Mouse (Mus musculus) heart, embryonic 14.5 days (tissue): Measurements from ENCODE around the gene Atr. TPM values are rescaled to one million over a fixed set of nuclear protein-coding genes. Genes with fewer than 3 reads are reported as not detected.

Experiments used
- ATAC-seq: fragments of 200-750 bp; cut with Nextera tagmentation; 2 replicates; pipeline ENCODE4 v1.8.0; 2017; ENCODE audit warnings: low read depth, moderate TSS enrichment; ENCODE audit not compliant: insufficient number of reproducible peaks, insufficient read depth, low FRiP score
- H3K27ac ChIP-seq, 2 experiments: fragments of 200-500 bp in 1 of 2; fragments of 300-500 bp in 1 of 2; sonication (generic) in 1 of 2; replicated peaks in 1 of 2; 2 replicates each; pipeline ENCODE4 v1.5.1; 2012 to 2014; ENCODE audit warnings: low read depth in 2 of 2, low read length in 2 of 2, control low read depth in 1 of 2, mild to moderate bottlenecking in 1 of 2, mixed read lengths in 1 of 2; ENCODE audit not compliant: control insufficient read depth in 1 of 2, insufficient read depth in 1 of 2
- H3K27me3 ChIP-seq: fragments of 300-500 bp; sonication (generic); 2 replicates; pipeline ENCODE4 v1.6.1; 2014; ENCODE audit warnings: mild to moderate bottlenecking, low read length, control low read depth; ENCODE audit not compliant: control insufficient read depth, insufficient read depth
- H3K36me3 ChIP-seq: fragments of 300-500 bp; sonication (generic); 2 replicates; pipeline ENCODE4 v1.6.1; 2014; ENCODE audit warnings: mild to moderate bottlenecking, control low read depth, low read length, mixed read lengths; ENCODE audit not compliant: control insufficient read depth, insufficient read depth
- H3K4me1 ChIP-seq, 2 experiments: fragments of 200-500 bp in 1 of 2; fragments of 300-500 bp in 1 of 2; sonication (generic) in 1 of 2; 2 replicates each; pipeline ENCODE4 v1.6.1; 2012 to 2014; ENCODE audit warnings: low read length in 2 of 2, control low read depth in 1 of 2, mixed read lengths in 1 of 2; ENCODE audit not compliant: control insufficient read depth in 2 of 2, insufficient read depth in 2 of 2
- H3K4me2 ChIP-seq: fragments of 300-500 bp; sonication (generic); 2 replicates; pipeline ENCODE4 v1.6.1; 2014; ENCODE audit warnings: mild to moderate bottlenecking, low read length
- H3K4me3 ChIP-seq, 2 experiments: fragments of 200-500 bp in 1 of 2; fragments of 300-500 bp in 1 of 2; sonication (generic) in 1 of 2; 2 replicates each; pipeline ENCODE4 v1.5.1; 2012 to 2014; ENCODE audit warnings: low read length in 2 of 2, mild to moderate bottlenecking in 2 of 2, control low read depth in 1 of 2, low read depth in 1 of 2, moderate library complexity in 1 of 2; ENCODE audit not compliant: control insufficient read depth in 1 of 2, insufficient read depth in 1 of 2
- H3K9ac ChIP-seq: fragments of 300-500 bp; sonication (generic); 2 replicates; pipeline ENCODE4 v1.6.1; 2014; ENCODE audit warnings: mild to moderate bottlenecking, low read length
- H3K9me3 ChIP-seq: fragments of 300-500 bp; sonication (generic); 2 replicates; pipeline ENCODE4 v1.6.1; 2016; ENCODE audit warnings: low read length, control low read depth; ENCODE audit not compliant: control insufficient read depth
- WGBS: fragments of 180-500 bp; shearing (Covaris S2); extraction: QIAGEN DNeasy Blood & Tissue Kit; methylation state at CpG from one replicate; pipeline ENCODE4 v1.1.7; 2014; 5-methylcytosine and 5-hydroxymethylcytosine counted together
- polyA plus RNA-seq: library from polyadenylated mRNA; unstranded; fragments of >200 nt; fragmentation: Nextera tagmentation; extraction: Ambion mirVana; gene quantifications from 2 replicates; pipeline ENCODE4 v1.2.1, GENCODE M21; 2014

The Atr gene
- polyA plus RNA-seq, 1 experiment from 2014 or later, result 12.2 TPM

DNA sequence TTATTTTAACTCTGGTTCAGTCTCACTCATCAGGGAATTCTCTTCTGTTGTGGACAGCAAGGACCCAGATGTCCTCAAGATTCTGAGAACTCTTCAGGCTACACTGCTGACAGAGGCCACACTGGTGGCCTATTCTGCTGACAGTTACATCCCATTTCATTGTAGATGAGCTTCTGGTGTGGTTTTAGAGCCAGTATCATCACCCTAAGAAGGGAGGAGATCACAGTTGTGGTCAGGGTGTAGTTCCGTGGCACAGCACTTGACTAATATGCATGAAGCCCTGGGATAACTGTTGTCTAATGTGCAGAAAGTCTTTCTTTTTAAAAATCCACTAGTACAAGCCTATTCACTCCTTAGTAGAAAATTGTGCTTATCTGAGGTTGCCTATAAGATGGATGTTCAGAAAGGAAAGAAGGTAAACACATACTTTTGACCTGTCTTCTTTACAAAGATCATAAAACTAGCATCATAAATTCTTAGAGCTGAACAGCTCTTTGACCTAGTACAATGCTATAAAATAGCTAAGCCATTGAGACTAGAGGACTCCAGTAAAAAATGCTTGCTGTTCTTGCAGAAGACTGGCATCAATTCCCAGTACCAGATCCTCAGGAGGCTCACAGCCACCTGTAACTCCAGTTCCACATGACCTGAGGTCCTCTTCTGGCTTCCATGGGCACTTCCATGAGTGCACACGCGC is 102.5 kb downstream of the Atr start:
- Histone ChIP-seq H3K4me3 (no peak overlapping the region), H3K4me1 (no peaks in the 10 kb centered on the region), H3K9ac (no peak overlapping the region), H3K27ac (no peak overlapping the region), H3K4me2 (no peak overlapping the region), H3K36me3 (peaks cover 26% of the 10 kb centered on the region), H3K9me3 (no peaks in the 10 kb centered on the region), H3K27me3 (no peaks in the 10 kb centered on the region)
- no peak for ATAC-seq
- 85% methylated on average over 3 of the region's 3 CpGs for WGBS

DNA sequence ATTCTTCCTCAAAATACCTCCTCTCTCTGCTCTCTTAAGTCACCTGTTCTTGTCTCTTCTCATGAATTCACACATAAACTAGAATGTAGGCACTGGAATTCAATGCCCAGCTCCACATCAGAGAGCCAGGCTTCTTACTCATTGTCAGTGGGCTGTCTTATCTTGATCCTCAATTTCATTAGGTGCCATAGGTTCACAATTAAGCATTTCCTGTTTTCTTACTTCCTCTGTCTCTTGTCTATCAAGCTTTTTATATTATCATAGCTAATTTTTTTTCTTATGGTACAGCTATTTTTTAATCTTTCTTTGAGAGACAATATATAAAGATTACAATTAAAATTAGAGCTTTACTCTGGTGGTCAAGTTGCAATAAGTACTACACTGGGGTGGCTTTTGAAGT is 103.7 kb downstream of the Atr start:
- H3K9ac ChIP-seq, result no peak overlapping the region
- no peak overlapping the region for H3K4me2 ChIP-seq
- no peak overlapping the region for H3K4me3 ChIP-seq
- no peaks in the 10 kb centered on the region for H3K27me3 ChIP-seq
- H3K27ac ChIP-seq, result no peak overlapping the region
- no peaks in the 10 kb centered on the region for H3K4me1 ChIP-seq
- peaks cover 38% of the 10 kb centered on the region for H3K36me3 ChIP-seq
- H3K9me3 ChIP-seq, result no peaks in the 10 kb centered on the region
- ATAC-seq, result no peak

DNA sequence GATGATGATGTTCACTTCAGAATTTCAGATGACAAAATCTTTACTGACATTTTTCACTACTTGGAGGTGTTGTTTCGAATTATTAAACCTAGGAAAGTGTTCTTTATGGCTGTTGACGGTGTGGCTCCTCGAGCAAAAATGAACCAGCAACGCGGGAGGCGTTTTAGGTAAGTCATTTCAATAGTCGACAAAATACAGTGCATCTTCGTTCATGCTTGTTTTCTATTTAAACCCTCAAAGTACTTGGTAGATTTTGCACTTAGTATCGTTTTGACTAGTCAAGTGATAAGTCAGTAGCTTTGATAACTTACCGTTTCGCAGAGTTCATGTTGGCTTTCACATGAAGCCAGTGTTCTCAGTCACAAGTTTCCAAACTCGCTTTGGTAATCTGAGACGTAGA is 106.6 kb downstream of the Atr start:
- Histone ChIP-seq H3K4me1 (no peaks in the 10 kb centered on the region), H3K9ac (no peak overlapping the region), H3K27me3 (no peaks in the 10 kb centered on the region), H3K4me2 (no peak overlapping the region), H3K9me3 (no peaks in the 10 kb centered on the region), H3K4me3 (no peak overlapping the region), H3K36me3 (peaks cover 52% of the 10 kb centered on the region), H3K27ac (no peak overlapping the region)
- ATAC-seq, result no peak
- WGBS, result 94% methylated on average over 13 of the region's 13 CpGs

DNA sequence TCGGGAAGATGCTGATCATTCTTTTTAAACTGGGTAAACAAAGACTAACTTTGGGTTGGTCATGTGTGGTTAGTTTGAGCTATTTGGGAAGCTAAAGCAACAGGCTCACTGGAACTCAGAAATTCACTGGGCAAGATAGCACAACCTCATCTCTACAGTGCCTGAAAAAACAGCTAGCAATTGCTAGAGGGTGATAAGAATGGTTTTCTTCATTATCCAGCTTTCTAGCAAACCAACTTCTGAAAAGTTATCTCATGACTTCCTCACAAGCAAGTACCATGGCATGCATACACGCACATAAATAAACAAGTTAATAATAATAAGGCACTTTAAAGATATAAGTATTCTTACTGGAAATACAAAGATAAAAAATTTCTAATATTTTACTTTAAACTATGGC is 120.9 kb downstream of the Atr start:
- no peak for ATAC-seq
- H3K36me3 ChIP-seq, result peaks cover 85% of the 10 kb centered on the region
- 86% methylated on average over 2 of the region's 2 CpGs for WGBS

DNA sequence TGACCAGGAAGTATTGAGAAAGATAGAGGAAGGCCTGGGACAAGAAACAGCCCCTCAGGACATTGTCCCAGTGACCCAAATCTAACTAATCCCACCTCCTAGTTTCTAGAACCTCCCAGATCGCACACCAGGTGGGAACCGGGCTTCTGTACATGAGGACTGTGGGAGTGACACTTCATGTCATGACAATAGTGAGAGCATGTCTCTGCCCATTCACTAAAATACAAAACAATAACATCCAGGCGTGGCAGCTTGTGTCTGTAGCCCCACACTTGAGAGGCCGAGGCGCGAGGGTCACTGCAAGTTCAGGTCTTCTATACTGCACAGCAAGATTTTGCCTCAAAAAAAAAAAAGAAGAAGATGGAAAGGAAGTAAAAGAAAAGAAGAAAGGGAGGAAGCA is 122.5 kb downstream of the Atr start:
- H3K9me3 ChIP-seq, result no peaks in the 10 kb centered on the region
- H3K4me3 ChIP-seq, result no peak overlapping the region
- WGBS, result 89% methylated on average over 6 of the region's 6 CpGs
- H3K9ac ChIP-seq, result no peak overlapping the region
- no peak overlapping the region for H3K4me2 ChIP-seq
- H3K27ac ChIP-seq, result no peak overlapping the region
- H3K36me3 ChIP-seq, result peaks cover 84% of the 10 kb centered on the region
- H3K27me3 ChIP-seq, result no peaks in the 10 kb centered on the region
- H3K4me1 ChIP-seq, result no peaks in the 10 kb centered on the region
- ATAC-seq, result no peak

More for the DNA sequence above, 120.9 kb downstream of the Atr start:
- Histone ChIP-seq H3K4me3 (no peak overlapping the region), H3K9me3 (no peaks in the 10 kb centered on the region), H3K9ac (no peak overlapping the region), H3K4me2 (no peak overlapping the region), H3K27me3 (no peaks in the 10 kb centered on the region), H3K27ac (no peak overlapping the region), H3K4me1 (no peaks in the 10 kb centered on the region)

DNA sequence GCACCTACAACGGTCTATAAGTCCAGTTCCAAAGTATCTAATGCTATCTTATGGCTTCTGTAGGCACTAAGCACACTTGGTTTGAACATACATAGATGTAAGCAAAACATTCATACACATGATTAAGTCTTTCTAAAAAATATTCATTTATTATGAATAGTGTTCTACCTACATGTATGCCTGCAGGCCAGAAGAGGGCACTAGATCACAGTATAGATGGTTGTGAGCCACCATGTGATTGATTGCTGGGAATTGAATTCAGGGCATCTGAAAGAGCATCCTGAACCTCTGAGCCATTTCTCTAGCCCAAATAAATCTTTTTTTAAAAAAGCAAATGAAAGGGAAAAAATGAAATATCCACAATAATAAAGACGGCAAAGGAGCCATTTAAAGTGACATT is 134.9 kb downstream of the Atr start:
- ATAC-seq, result no peak
- Histone ChIP-seq H3K4me1 (no peaks in the 10 kb centered on the region), H3K9ac (no peak overlapping the region), H3K4me2 (no peak overlapping the region), H3K36me3 (peaks cover 73% of the 10 kb centered on the region), H3K27me3 (no peaks in the 10 kb centered on the region), H3K27ac (no peak overlapping the region), H3K4me3 (no peak overlapping the region), H3K9me3 (no peaks in the 10 kb centered on the region)
- 98% methylated on average over 2 of the region's 2 CpGs for WGBS

Other genes with a start within 250 kb of the Atr start
- gene Pcolce2, start 220.0 kb upstream of the Atr start, polyA plus RNA-seq, result 0.13 and 0.22 TPM in 2 replicates
- gene Trpc1, start 107.2 kb upstream of the Atr start, polyA plus RNA-seq, result 2.9 and 3.7 TPM in 2 replicates
- gene Pls1, start 12.3 kb upstream of the Atr start, polyA plus RNA-seq, result 0.61 and 0.71 TPM in 2 replicates
- 13.7 and 18.8 TPM in 2 replicates for gene Xrn1, start 97.2 kb downstream of the Atr start, polyA plus RNA-seq